Mouse (Mus musculus) kidney, embryonic 15.5 days (tissue): Measurements from ENCODE around the gene Basp1. TPM values are rescaled to one million over a fixed set of nuclear protein-coding genes. Genes with fewer than 3 reads are reported as not detected.

Source experiments
- ATAC-seq: fragments of 200-750 bp; cut with Nextera tagmentation; replicated peaks from 2 replicates; pipeline ENCODE4 v1.8.0; 2017; ENCODE audit warnings: moderate TSS enrichment; ENCODE audit not compliant: low FRiP score
- H3K27ac ChIP-seq: fragments of 300-500 bp; sonication (generic); 2 replicates; pipeline ENCODE4 v1.5.1; 2015; ENCODE audit warnings: mild to moderate bottlenecking, inconsistent platforms
- H3K27me3 ChIP-seq: fragments of 300-500 bp; sonication (generic); 2 replicates; pipeline ENCODE4 v1.6.1; 2015; ENCODE audit warnings: inconsistent platforms
- H3K36me3 ChIP-seq: fragments of 300-500 bp; sonication (generic); 2 replicates; pipeline ENCODE4 v1.6.1; 2015; ENCODE audit warnings: inconsistent platforms
- H3K4me1 ChIP-seq: fragments of 300-500 bp; sonication (generic); 2 replicates; pipeline ENCODE4 v1.6.1; 2015; ENCODE audit warnings: inconsistent platforms
- H3K4me2 ChIP-seq: fragments of 300-500 bp; sonication (generic); 2 replicates; pipeline ENCODE4 v1.6.1; 2015; ENCODE audit warnings: moderate library complexity, mild to moderate bottlenecking, inconsistent platforms
- H3K4me3 ChIP-seq: fragments of 300-500 bp; sonication (generic); replicated peaks from 2 replicates; pipeline ENCODE4 v1.5.1; 2015; ENCODE audit warnings: mild to moderate bottlenecking, inconsistent platforms
- H3K9ac ChIP-seq: fragments of 300-500 bp; sonication (generic); 2 replicates; pipeline ENCODE4 v1.6.1; 2015; ENCODE audit warnings: mild to moderate bottlenecking, inconsistent platforms
- H3K9me3 ChIP-seq: fragments of 300-500 bp; sonication (generic); replicated peaks from 2 replicates; pipeline ENCODE4 v1.6.1; 2016; ENCODE audit warnings: inconsistent platforms
- WGBS: fragments of 180-500 bp; shearing (Covaris S2); methylation state at CpG from one replicate; pipeline ENCODE4 v1.1.7; 2015; ENCODE audit warnings: mixed read lengths; 5-methylcytosine and 5-hydroxymethylcytosine counted together
- polyA plus RNA-seq: library from polyadenylated mRNA; unstranded; fragments of >200 nt; fragmentation: Nextera tagmentation; extraction: Ambion mirVana; gene quantifications from 2 replicates; pipeline ENCODE4 v1.2.1, GENCODE M21; 2015

Gene Basp1
- polyA plus RNA-seq, 1 experiment from 2014 or later, result 26.1 TPM

DNA sequence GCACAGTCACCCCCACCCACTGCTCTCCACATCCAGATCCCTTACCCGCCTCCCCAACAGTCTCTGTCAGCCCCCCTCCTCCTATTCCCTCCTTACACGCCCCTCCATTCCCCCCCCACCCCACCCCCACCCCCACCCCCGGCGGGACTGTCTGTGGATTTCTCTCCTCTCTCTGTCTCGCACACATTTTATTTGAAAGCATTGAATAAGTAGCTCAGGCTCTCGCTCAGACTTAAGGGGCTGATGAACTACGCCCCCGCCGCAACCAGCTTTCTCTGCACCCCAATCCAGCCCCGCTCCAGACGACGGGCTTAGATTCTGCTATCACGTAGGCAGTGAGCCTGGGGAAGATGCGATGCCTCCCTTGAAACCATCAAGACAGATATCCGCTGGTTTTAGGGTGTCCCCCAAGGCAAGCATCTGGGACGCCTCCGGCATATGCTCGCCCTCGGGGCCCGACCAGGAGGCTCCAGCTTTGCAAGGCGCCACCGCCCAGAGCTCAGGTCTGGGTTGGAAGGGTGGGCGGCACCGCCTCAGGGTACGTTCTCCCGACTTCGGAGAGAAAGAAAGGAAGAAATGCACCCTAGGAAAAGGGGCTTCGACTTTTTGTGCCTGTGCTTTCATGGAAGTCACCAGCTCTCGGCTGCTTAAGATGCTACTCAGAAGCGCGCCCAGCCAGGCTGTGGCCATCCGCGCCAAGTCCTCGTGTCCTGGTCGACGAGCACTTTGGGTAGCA, 615 bp upstream of the Basp1 start:
- peak overlapping the region; percentile 71 for H3K27ac ChIP-seq
- peaks cover 19% of the 10 kb centered on the region; the same call in 1 of the 2 replicates for H3K4me1 ChIP-seq
- no peaks in the 10 kb centered on the region for H3K36me3 ChIP-seq
- H3K9ac ChIP-seq, result peak overlapping the region; percentile 74
- peak overlapping the region; percentile 88 for H3K4me3 ChIP-seq
- WGBS, result under 1% methylated on average over 36 of the region's 36 CpGs
- no peaks in the 10 kb centered on the region for H3K27me3 ChIP-seq
- ATAC-seq, result peak; percentile 64
- H3K9me3 ChIP-seq, result no peaks in the 10 kb centered on the region
- H3K4me2 ChIP-seq, result peak overlapping the region; percentile 73

DNA sequence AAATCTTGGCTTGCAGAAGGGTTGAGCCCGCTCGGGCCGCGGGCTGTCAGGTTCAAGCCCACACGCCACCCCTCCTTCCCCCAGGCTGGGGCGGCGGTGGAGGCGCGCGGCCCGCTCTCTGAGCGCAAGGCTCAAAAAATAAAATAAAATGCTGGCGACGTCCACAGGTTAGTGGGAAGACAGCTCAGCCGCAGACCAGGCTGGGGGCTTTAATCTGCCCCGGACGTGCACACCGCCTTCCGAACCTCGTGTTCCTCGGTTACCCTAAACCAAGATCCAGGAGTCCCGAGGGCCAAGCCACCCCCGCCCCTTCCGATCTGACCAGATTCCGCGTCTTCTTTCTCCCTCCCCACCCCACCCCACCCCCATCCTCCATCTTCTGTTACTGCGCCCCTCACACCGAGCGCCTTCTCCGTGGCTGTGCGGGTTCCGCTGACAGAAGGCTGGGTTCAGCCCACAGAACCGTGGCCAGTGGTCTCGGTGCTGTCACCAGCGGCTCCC, 753 bp downstream of the Basp1 start:
- under 1% methylated on average over 35 of the region's 35 CpGs for WGBS
- ATAC-seq, result peak; percentile 50

DNA sequence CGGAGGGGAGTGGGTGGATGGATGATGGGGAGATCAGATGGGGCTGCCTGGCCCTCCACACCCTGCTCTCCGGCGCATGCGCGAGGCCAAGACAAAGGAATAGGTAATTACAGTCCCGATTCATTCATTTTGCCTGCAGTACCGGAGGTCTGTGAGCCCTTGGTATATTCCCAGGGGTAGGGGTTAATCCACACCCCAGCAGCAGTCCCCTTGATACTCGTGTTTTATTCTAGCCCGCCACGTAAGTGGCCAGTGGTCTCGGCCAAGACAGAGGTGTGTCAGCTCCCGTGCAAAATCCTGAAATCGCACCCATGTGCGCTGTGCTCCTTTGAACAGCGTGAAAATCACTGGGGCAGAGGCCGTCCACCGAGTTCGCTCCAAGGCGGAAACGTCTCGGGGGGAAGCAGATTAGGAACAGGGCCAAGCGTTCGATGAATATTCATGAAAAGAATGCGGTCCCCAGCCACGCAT, 1.4 kb downstream of the Basp1 start:
- H3K9me3 ChIP-seq, result no peaks in the 10 kb centered on the region
- H3K36me3 ChIP-seq, result no peaks in the 10 kb centered on the region
- peak overlapping the region; percentile 88 for H3K27ac ChIP-seq
- peak; percentile 57 for ATAC-seq
- H3K27me3 ChIP-seq, result no peaks in the 10 kb centered on the region
- H3K4me2 ChIP-seq, result peak overlapping the region; percentile 73
- H3K4me1 ChIP-seq, result peaks cover 13% of the 10 kb centered on the region; the same call in 1 of the 2 replicates
- under 1% methylated on average over 25 of the region's 25 CpGs for WGBS
- peak overlapping the region; percentile 74 for H3K9ac ChIP-seq
- peak overlapping the region; percentile 88 for H3K4me3 ChIP-seq

More for the DNA sequence above, 753 bp downstream of the Basp1 start:
- Histone ChIP-seq H3K27ac (peak overlapping the region; percentile 88), H3K9ac (peak overlapping the region; percentile 74), H3K9me3 (no peaks in the 10 kb centered on the region), H3K4me2 (peak overlapping the region; percentile 73), H3K4me1 (peaks cover 15% of the 10 kb centered on the region; the same call in 1 of the 2 replicates), H3K36me3 (no peaks in the 10 kb centered on the region), H3K27me3 (no peaks in the 10 kb centered on the region), H3K4me3 (peak overlapping the region; percentile 88)

DNA sequence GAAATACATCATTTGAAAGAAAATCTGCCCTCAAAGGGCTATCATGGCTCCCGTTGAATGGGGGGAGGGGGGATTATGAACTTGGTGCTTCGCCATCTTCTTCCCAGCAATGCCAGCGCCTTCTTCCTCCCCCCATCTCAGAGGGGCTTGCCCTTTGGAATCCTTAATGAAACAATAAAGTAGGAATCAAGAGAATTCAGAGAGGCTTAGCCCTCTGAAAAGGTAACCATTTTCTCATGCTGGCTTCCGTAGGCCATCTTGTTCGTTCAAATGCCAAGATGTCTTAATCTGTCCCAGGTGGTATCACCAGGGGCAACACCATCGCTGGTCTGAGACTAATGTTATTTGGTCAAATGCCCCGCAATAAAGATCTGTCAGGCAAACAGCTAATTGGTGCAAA, 2.1 kb downstream of the Basp1 start:
- Histone ChIP-seq H3K9me3 (no peaks in the 10 kb centered on the region), H3K9ac (peak overlapping the region; percentile 74), H3K27ac (no peak overlapping the region), H3K4me1 (peaks cover 13% of the 10 kb centered on the region; the same call in 1 of the 2 replicates), H3K36me3 (no peaks in the 10 kb centered on the region), H3K27me3 (no peaks in the 10 kb centered on the region), H3K4me2 (peak overlapping the region; percentile 73), H3K4me3 (peak overlapping the region; percentile 88)
- 37% methylated on average over 7 of the region's 7 CpGs for WGBS
- ATAC-seq, result no peak

DNA sequence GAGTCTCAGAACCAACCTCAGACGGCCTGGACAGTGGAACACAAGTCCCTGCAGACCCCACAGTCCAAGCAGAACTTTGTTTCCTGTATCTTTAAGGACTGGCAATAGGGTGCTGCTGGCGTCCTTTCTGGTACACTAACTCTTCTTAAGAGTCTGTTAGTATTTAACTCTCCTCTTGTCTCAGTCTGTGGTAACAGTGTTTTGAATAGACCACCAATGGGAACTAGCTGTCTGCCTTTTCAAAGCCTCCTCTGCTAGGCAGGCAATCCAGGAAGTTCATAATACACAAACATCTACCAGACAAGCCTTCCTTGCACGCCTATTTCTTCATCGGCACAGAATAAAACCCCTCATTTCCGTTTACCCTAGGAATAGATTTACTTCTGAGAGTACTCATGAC, 7.6 kb downstream of the Basp1 start:
- H3K9me3 ChIP-seq, result no peaks in the 10 kb centered on the region
- H3K4me3 ChIP-seq, result no peak overlapping the region
- ATAC-seq, result no peak
- H3K36me3 ChIP-seq, result peaks cover 11% of the 10 kb centered on the region
- H3K27ac ChIP-seq, result no peak overlapping the region
- WGBS, result 83% methylated on average over 5 of the region's 5 CpGs
- no peak overlapping the region for H3K4me2 ChIP-seq
- no peak overlapping the region for H3K9ac ChIP-seq
- H3K27me3 ChIP-seq, result no peaks in the 10 kb centered on the region
- no peaks in the 10 kb centered on the region for H3K4me1 ChIP-seq

DNA sequence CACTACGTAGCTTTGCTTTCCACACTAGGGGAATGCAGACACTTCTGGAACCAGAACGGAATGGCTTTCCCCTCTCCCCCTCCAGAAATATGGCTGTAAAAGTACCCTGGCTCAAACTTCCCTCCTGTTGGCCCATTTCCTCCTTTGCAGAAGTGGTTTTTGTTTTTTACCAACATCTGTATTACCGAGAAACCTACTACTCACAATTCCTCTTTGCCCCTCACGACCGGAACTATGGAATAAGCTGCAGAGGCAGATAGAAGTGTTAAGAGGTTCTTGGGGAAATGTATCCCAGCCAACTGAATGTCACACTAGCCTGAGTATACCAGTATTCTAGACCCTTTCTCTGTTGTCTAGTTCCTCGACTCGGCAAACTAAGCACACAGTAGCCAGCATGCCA, 9.7 kb downstream of the Basp1 start:
- H3K9ac ChIP-seq, result no peak overlapping the region
- no peaks in the 10 kb centered on the region for H3K9me3 ChIP-seq
- no peak overlapping the region for H3K27ac ChIP-seq
- H3K27me3 ChIP-seq, result no peaks in the 10 kb centered on the region
- H3K4me3 ChIP-seq, result no peak overlapping the region
- 94% methylated on average over 7 of the region's 7 CpGs for WGBS
- ATAC-seq, result no peak
- no peak overlapping the region for H3K4me2 ChIP-seq
- H3K36me3 ChIP-seq, result peaks cover 19% of the 10 kb centered on the region
- no peaks in the 10 kb centered on the region for H3K4me1 ChIP-seq

DNA sequence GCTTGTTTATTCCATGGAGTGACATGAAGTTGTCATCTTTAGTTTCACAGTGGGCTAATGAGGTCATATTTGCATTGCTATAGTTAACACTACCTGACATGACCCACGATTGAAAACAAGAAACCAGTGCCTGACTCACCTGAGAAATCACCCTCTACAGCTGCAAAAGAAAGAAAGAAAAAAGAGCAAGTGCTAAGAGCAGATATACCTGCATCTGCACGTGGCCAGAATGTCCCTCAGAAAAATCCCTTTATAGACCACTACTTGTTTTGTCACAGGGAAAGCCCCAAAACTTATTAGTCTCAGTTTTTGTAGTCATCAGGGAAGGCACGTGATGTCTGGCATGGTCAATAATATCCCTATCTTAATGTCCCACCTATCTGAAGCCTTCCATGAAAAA, 11.6 kb downstream of the Basp1 start:
- Histone ChIP-seq H3K27me3 (no peaks in the 10 kb centered on the region), H3K27ac (no peak overlapping the region), H3K4me2 (no peak overlapping the region), H3K4me1 (no peaks in the 10 kb centered on the region), H3K36me3 (peaks cover 21% of the 10 kb centered on the region), H3K9me3 (no peaks in the 10 kb centered on the region), H3K9ac (no peak overlapping the region), H3K4me3 (no peak overlapping the region)
- no peak for ATAC-seq
- 81% methylated on average over 3 of the region's 3 CpGs for WGBS

DNA sequence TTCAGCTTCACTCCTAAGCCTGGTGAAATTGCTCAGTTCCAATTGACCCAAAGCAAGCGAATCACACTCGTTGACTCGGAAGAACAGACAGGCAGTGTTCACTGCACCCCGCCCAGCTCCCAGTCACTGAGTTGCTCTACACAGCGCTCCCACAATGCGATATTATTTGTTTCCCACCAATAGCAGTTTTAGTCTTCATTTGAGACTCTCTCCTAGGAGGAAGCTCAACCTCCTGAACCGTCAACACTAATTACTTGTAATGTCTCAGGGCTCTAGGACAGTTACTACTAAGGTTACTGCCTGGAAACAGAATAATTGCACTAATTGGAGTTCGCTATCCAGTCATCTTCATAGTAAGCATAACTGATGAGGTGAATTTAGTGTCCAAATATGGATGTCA, 13.3 kb downstream of the Basp1 start:
- WGBS, result 86% methylated on average over 8 of the region's 8 CpGs
- no peak overlapping the region for H3K4me3 ChIP-seq
- H3K36me3 ChIP-seq, result peaks cover 21% of the 10 kb centered on the region
- H3K4me2 ChIP-seq, result no peak overlapping the region
- no peak overlapping the region for H3K9ac ChIP-seq
- H3K27ac ChIP-seq, result no peak overlapping the region
- no peaks in the 10 kb centered on the region for H3K9me3 ChIP-seq
- H3K27me3 ChIP-seq, result no peaks in the 10 kb centered on the region
- H3K4me1 ChIP-seq, result no peaks in the 10 kb centered on the region
- no peak for ATAC-seq

DNA sequence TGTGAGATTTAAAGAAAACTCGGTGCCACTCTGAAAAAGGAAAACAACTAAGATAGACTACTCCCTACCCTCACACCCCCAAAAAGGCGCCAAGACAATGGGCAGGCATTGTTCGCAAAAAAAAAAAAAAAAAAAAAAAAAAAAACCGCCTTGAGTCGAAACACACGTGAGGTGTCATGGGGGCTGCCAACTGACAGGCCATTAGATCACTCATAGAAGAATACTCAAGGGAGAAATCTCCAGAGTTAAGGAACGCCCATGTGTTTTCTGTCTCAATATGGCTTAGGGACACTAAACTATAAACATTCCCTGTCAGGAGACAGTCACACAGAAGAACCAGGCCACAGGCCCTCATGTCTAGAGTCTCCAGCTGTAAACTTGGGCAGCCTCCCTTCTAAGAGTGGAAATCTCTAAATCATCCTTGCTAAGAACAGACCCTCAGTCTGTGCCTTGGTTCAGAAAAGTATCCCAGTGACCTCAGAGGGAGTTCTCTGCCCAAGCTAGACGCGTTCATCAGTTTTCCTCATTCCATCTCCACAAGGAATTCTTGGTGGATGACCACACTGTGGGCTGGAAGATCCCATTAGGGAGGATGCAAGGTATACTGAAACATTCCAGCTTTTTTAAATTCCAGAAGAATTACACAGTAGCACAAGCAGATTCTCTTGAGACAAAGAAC, 17.5 kb downstream of the Basp1 start:
- H3K36me3 ChIP-seq, result peaks cover 12% of the 10 kb centered on the region; the same call in 1 of the 2 replicates
- H3K9ac ChIP-seq, result no peak overlapping the region
- no peak overlapping the region for H3K4me2 ChIP-seq
- H3K27ac ChIP-seq, result no peak overlapping the region
- no peaks in the 10 kb centered on the region for H3K27me3 ChIP-seq
- 0 out of 2 replicates have a peak, but pooled peaks cover 5% of the 10 kb centered on the region for H3K4me1 ChIP-seq
- no peak for ATAC-seq
- WGBS, result 56% methylated on average over 9 of the region's 9 CpGs
- no peaks in the 10 kb centered on the region for H3K9me3 ChIP-seq
- no peak overlapping the region for H3K4me3 ChIP-seq

DNA sequence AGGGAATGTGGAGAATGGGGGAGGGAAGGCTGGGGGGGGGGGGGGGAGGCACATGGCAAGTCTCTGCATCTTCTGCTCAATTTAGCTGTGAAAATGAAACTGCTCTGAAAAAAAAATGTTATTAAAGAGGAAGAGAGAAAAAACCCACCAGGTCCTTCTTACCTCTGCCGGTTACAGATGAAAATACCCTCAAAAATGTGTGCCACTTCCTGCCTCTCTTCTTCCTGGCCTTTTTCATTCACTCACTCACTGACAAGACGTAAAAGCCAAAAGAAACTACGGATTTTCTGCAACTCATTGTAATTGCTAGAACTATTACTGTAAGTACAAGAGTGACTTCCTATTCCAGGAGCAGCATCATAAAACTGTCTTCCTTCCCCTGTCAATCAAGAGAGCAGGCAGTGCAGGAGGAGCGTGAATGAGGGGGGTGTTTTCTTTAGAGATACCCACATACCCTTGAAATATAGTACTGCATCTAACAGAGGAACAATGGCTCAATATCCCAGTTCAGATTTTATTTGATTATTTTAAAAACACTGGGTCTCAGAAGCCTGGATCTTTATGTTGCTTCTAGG, 21.0 kb downstream of the Basp1 start:
- H3K27ac ChIP-seq, result no peak overlapping the region
- no peak overlapping the region for H3K4me2 ChIP-seq
- ATAC-seq, result no peak
- no peak overlapping the region for H3K4me3 ChIP-seq
- no peaks in the 10 kb centered on the region for H3K9me3 ChIP-seq
- WGBS, result 58% methylated on average over 4 of the region's 4 CpGs
- H3K27me3 ChIP-seq, result no peaks in the 10 kb centered on the region
- peaks cover 6% of the 10 kb centered on the region; the same call in 1 of the 2 replicates for H3K36me3 ChIP-seq
- H3K9ac ChIP-seq, result no peak overlapping the region
- 0 out of 2 replicates have a peak, but pooled peaks cover 5% of the 10 kb centered on the region for H3K4me1 ChIP-seq

DNA sequence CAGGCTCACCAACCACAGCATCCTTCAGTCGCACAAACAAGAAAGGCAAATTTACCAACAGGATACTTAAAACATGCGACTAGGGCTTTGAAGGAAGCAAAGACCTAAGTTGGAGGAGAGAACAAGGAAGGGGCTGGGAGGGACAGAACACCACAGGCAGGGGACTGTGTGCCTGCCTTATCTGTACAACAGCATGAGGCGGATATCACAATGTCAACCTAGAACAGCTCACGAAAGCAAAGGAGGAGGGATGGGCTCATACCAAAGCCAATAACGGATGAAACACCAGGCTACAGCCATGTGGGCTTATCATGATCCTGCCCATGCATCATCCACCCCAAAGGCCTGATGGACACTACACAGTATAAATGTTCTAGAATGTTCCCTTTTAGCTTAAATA, 22.4 kb downstream of the Basp1 start:
- Histone ChIP-seq H3K4me1 (0 out of 2 replicates have a peak, but pooled peaks cover 5% of the 10 kb centered on the region), H3K9me3 (no peaks in the 10 kb centered on the region), H3K27ac (no peak overlapping the region), H3K4me3 (no peak overlapping the region), H3K4me2 (no peak overlapping the region), H3K36me3 (peaks cover 6% of the 10 kb centered on the region; the same call in 1 of the 2 replicates), H3K9ac (no peak overlapping the region), H3K27me3 (no peaks in the 10 kb centered on the region)
- 93% methylated on average over 5 of the region's 5 CpGs for WGBS
- no peak for ATAC-seq

DNA sequence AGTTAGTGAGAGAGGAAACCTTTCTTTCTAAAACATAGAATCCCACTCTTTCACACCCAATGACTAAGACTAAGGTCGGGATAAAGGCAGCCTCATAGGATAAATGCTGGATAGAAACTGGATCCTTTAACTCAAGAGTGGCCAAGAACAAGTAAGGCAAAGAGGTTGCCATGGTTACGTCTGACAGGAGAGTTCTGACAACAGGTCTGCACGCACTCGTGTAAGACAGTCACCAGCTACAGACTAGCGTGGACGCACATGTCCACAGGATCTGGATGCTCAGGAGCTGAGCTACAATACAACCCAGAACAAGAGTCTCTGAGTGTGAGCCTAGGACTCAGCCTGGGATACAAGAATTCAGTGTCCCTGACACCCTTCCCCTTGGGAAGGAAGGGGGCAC, 26.0 kb downstream of the Basp1 start:
- ATAC-seq, result no peak
- 0 out of 2 replicates have a peak, but pooled peaks cover 3% of the 10 kb centered on the region for H3K4me1 ChIP-seq
- 79% methylated on average over 6 of the region's 6 CpGs for WGBS

More for the DNA sequence above, 26.0 kb downstream of the Basp1 start:
- H3K9me3 ChIP-seq, result no peaks in the 10 kb centered on the region
- H3K27ac ChIP-seq, result no peak overlapping the region
- H3K4me2 ChIP-seq, result no peak overlapping the region
- H3K4me3 ChIP-seq, result no peak overlapping the region
- no peak overlapping the region for H3K9ac ChIP-seq
- H3K36me3 ChIP-seq, result peaks cover 11% of the 10 kb centered on the region; the same call in 1 of the 2 replicates
- no peaks in the 10 kb centered on the region for H3K27me3 ChIP-seq
